Mouse (Mus musculus) left cerebral cortex, postnatal 14 days (tissue): ENCODE results near the gene Defb47. TPM values are rescaled to one million over a fixed set of nuclear protein-coding genes. Genes with fewer than 3 reads are reported as not detected.

Experiments
- total RNA-seq, 2 experiments: library from RNA; stranded (reverse); gene quantifications; 2 replicates each; pipeline ENCODE4 v1.2.3; 2021

Defb47 gene
- total RNA-seq, 2 experiments from 2014 or later: not detected

Other genes starting within 250 kb of the Defb47 start
- gene Ints6, start 236.9 kb upstream of the Defb47 start, total RNA-seq: 10 to 100 TPM; 32.6 to 43.4 TPM
- gene Wdfy2, start 160.4 kb upstream of the Defb47 start, total RNA-seq: 10 to 100 TPM; 10.1 to 10.9 TPM
- gene Defb48, start 13.6 kb upstream of the Defb47 start, total RNA-seq: not detected
- gene Defb43, start 13.7 kb downstream of the Defb47 start, total RNA-seq: not detected
- not detected for gene Defb42, start 48.9 kb downstream of the Defb47 start, total RNA-seq
- gene Defb30, start 51.9 kb downstream of the Defb47 start, total RNA-seq: not detected